Mouse (Mus musculus): ENCODE data around the gene Mybphl.

DNA sequence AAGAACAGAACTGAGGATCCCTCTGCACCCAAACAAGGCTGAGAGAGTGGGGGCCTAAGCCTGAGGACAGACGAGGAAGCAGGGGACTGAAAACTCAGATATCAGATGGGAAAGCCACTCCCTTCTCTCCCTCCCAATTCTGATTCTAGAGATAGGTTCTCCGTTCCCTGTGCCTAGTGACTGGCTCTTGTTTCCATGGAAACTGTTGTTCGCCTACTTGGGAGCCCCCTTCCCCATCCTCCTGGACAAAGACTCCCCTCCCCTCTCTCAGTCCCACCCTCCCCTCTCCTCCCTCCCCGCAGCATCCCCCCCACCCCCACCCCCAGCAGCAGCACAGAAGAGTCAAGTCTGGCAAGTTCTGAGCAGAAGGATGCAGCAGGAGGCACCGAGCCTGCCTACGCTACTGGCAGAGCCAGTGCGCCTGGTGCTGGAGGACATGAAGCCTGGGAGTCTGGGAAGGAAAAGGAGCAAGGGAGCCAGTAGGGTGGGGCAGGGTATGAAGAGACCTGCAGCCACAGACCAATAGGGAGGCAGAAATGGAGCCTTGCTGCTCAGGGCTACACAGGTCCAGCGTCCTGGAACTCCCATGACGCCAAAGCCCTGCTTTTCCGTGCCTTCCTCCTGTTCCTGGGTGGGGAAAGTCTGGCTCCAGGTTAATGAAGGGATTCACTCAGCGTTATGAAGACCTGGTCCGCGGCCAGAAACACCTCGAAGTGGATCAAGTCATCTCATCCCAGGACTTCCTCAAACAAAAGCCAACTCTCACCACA lies 41.0 kb downstream of the Mybphl start:
- TF ChIP-seq POLR2AphosphoS2 (IDR thresholded peaks at IDR 0.05; ENCODE audit: insufficient read length, low read depth) (no peak), POLR2A (IDR thresholded peaks at IDR 0.05; ENCODE audit: insufficient read length, low read depth) (no peak), E2F4 (IDR thresholded peaks at IDR 0.05; ENCODE audit: insufficient read depth) (no peak)

Measured in myocyte (in vitro differentiated cells).